1 mouse cellular context compared by ENCODE assay signal in the genomic region with DNA sequence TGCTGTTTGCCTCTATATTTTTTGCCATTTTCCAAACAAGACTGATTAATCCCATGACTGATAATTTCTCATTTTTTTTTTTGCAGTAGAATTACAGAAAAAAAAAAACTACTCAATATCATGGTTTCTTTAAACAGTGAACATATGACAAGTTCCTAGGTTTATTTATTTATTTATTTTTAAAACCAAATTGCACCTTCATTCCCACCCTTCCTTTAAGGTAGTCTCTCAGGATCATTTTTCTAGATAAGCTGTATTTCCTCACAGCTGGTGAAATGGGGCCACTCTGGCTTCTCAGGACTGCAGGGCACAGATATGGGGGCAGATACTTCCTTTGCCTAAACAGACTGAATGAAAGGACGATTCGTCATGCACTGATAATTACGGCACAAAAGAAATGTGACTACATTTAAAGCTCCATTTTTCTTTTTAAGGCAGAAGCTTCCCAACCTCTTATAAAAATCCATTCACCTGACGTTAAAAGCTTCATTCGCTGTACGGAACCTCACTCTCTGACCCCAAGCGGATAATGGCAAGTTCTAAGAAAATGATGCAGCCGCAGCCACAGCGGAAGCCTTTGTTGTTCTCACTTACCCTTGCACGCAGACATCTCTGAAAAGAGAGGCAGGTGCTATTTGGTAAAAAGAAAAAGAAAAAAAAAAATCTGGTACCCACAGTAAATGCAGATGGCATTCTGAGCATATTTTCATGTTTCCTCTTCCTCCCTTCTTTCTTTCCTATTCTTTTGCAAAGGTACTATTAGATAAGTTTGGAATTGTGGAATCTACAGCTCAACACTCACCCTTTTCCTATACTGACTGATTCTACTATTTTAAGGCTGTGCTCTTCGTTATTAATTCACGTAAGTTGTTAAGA.
TF ChIP-seq lines count a peak whose summit lies in the region.

No protein-coding gene starts in this region.

TF ChIP-seq in MEL, 35 proteins besides CTCF, POLR2A, EP300 and RAD21 (continued from another document):
- peak; percentile 94 for TF ChIP-seq TCF12 (IDR thresholded peaks at IDR 0.05; ENCODE audit: low read depth, low read length)
- TF ChIP-seq SMC3 (IDR thresholded peaks at IDR 0.05; ENCODE audit: low read depth, low read length): no peak
- TF ChIP-seq E2F4 (IDR thresholded peaks at IDR 0.05; ENCODE audit: borderline replicate concordance, low read depth, low read length): no peak
TF ChIP-seq in MEL: peak in this region for 17.
